In genomic region chr7:35185889-35186569, GRCm38 (mm10) we compare ENCODE assay signal across 8 mouse cellular contexts. TPM values are rescaled to one million over a fixed set of nuclear protein-coding genes. Genes with fewer than 3 reads are reported as not detected.
DNase-seq lines count a peak whose midpoint lies in the region; ATAC-seq and TF ChIP-seq lines count a peak whose summit lies in the region.

Slc7a10 (plus strand) TSS chr7:35186385.

- peaks cover 7% of the 10 kb centered on the region; the same call in 1 of the 2 replicates for H3K9me3 ChIP-seq in embryonic facial prominence, embryonic 12.5 days
- no peaks in the 10 kb centered on the region; the same call in 1 of the 2 replicates for H3K9me3 ChIP-seq in hindbrain, postnatal 0 days (ENCODE audit: low read length)
- H3K9me3 ChIP-seq in liver, postnatal 0 days (ENCODE audit: low read length) = peaks cover 5% of the 10 kb centered on the region; the same call in 1 of the 2 replicates

- ATAC-seq in embryonic facial prominence, embryonic 12.5 days (ENCODE audit: insufficient number of reproducible peaks, insufficient read depth, low FRiP score, low TSS enrichment) = no peak; the same call in 1 of the 2 replicates
- peak; percentile 50 for ATAC-seq in hindbrain, postnatal 0 days
- no peak for ATAC-seq in liver, postnatal 0 days

- WGBS in embryonic facial prominence, embryonic 12.5 days = 2% methylated on average over 39 of the region's 43 CpGs
- 2% methylated on average over 43 of the region's 43 CpGs for WGBS in hindbrain, postnatal 0 days
- WGBS in liver, postnatal 0 days (ENCODE audit: insufficient replicate concordance) = 5% methylated on average over 42 of the region's 43 CpGs

- H3K9ac ChIP-seq in embryonic facial prominence, embryonic 12.5 days = peak within 1 kb of the TSS; percentile 47
- peak within 1 kb of the TSS; percentile 15; the same call in 1 of the 2 replicates for H3K9ac ChIP-seq in hindbrain, postnatal 0 days (replicated peaks; ENCODE audit: low read length)
- H3K9ac ChIP-seq in liver, postnatal 0 days (replicated peaks) = no peak within 1 kb of the TSS

- H3K27ac ChIP-seq in embryonic facial prominence, embryonic 12.5 days = no peak within 1 kb of the TSS
- peak within 1 kb of the TSS; percentile 45 for H3K27ac ChIP-seq in hindbrain, postnatal 0 days
- no peak within 1 kb of the TSS for H3K27ac ChIP-seq in liver, postnatal 0 days (ENCODE audit: low read depth)

- peak within 1 kb of the TSS; percentile 38 for H3K4me3 ChIP-seq in embryonic facial prominence, embryonic 12.5 days
- H3K4me3 ChIP-seq in hindbrain, postnatal 0 days (ENCODE audit: low read length) = peak within 1 kb of the TSS; percentile 36
- H3K4me3 ChIP-seq in liver, postnatal 0 days (ENCODE audit: low read depth, low read length) = peak within 1 kb of the TSS; percentile 24

- no peak for TF ChIP-seq CTCF in hindbrain, postnatal 0 days (IDR thresholded peaks at IDR 0.05; ENCODE audit: low read depth)
- TF ChIP-seq CTCF in liver, postnatal 0 days (IDR thresholded peaks at IDR 0.05; ENCODE audit: low read depth) = no peak

- peaks cover 11% of the 10 kb centered on the region for H3K4me1 ChIP-seq in embryonic facial prominence, embryonic 12.5 days
- no peaks in the 10 kb centered on the region for H3K4me1 ChIP-seq in hindbrain, postnatal 0 days (ENCODE audit: insufficient read depth, low read length)
- peaks cover 5% of the 10 kb centered on the region; the same call in 1 of the 2 replicates for H3K4me1 ChIP-seq in liver, postnatal 0 days (ENCODE audit: insufficient read depth)

- H3K27me3 ChIP-seq in embryonic facial prominence, embryonic 12.5 days = peaks cover 49% of the 10 kb centered on the region
- peaks cover 33% of the 10 kb centered on the region for H3K27me3 ChIP-seq in hindbrain, postnatal 0 days (ENCODE audit: insufficient read depth, low read length)
- peaks cover 41% of the 10 kb centered on the region for H3K27me3 ChIP-seq in liver, postnatal 0 days (ENCODE audit: insufficient read depth, low read length)

- TF ChIP-seq EP300 in liver, postnatal 0 days (IDR thresholded peaks at IDR 0.05; ENCODE audit: low read depth) = no peak

- H3K36me3 ChIP-seq in embryonic facial prominence, embryonic 12.5 days = no peaks in the 10 kb centered on the region
- H3K36me3 ChIP-seq in hindbrain, postnatal 0 days (ENCODE audit: insufficient read depth, low read length) = no peaks in the 10 kb centered on the region
- no peaks in the 10 kb centered on the region for H3K36me3 ChIP-seq in liver, postnatal 0 days (replicated peaks; ENCODE audit: insufficient read depth, low read length)

- DNase-seq in layer of hippocampus, adult 18-20 months (ENCODE audit: low spot score in 2 of 2) = no peak
- no peak for DNase-seq in layer of hippocampus, adult 11-12 months (ENCODE audit: low spot score)
- peak; percentile 59 for DNase-seq in hindbrain, postnatal 0 days (ENCODE audit: low spot score)
- DNase-seq in liver, postnatal 0 days = no peak
- no peak for DNase-seq in ovary, postnatal 14 days (ENCODE audit: low spot score)
- DNase-seq in cerebellum, adult 9-10 months = no peak
- no peak for DNase-seq in urinary bladder, adult 18-20 months (ENCODE audit: low spot score in 2 of 2)

- H3K4me2 ChIP-seq in embryonic facial prominence, embryonic 12.5 days (replicated peaks) = peak within 1 kb of the TSS; percentile 66
- peak within 1 kb of the TSS; percentile 58 for H3K4me2 ChIP-seq in hindbrain, postnatal 0 days (ENCODE audit: low read depth, low read length)
- H3K4me2 ChIP-seq in liver, postnatal 0 days (ENCODE audit: low read depth, low read length) = peak within 1 kb of the TSS; percentile 59

RNA-seq across cellular contexts. Expression of gene Slc7a10, which starts in this region (rescaled TPM):
- 10 to 100 TPM; 39.2 to 44.8 TPM for total RNA-seq in layer of hippocampus, adult 18-20 months (2021)
- 1.7 and 3.0 TPM in 2 replicates for polyA plus RNA-seq in embryonic facial prominence, embryonic 12.5 days (2016; fragmentation: Nextera tagmentation; extraction: Ambion mirVana)
- total RNA-seq in hindbrain, postnatal 0 days (2014; rRNA removed) = 62.9 and 70.2 TPM in 2 replicates
- 47.8 and 52.8 TPM in 2 replicates for polyA plus RNA-seq in hindbrain, postnatal 0 days (2015; fragmentation: Nextera tagmentation; extraction: Ambion mirVana)
- polyA plus RNA-seq in liver, postnatal 0 days (2015; fragmentation: Nextera tagmentation; extraction: Ambion mirVana) = 0.12 TPM in 2 replicates

Comparison
In these comparisons a context has a peak if more than half of its experiments do, and no peak if none do; other contexts are left out.
1. RNA of gene Slc7a10 (polyA plus RNA-seq): 47.8 to 52.8 TPM in hindbrain, postnatal 0 days; 1.7 to 3.0 TPM in embryonic facial prominence, embryonic 12.5 days and 0.12 TPM in liver, postnatal 0 days; every median in the first group is over 10 times any median in the second.
2. Peak in every context shown above with its lines, with median percentiles within 50 percentile points of each other: H3K4me2 ChIP-seq and H3K4me3 ChIP-seq.